Mouse (Mus musculus) sigmoid colon, adult 10 weeks (tissue): ENCODE data around the gene Cenpb. TPM values are rescaled to one million over a fixed set of nuclear protein-coding genes. Genes with fewer than 3 reads are reported as not detected.

Source experiments
- polyA plus RNA-seq: library from polyadenylated mRNA; stranded (reverse); fragments of 350-450 nt; fragmentation: Illumina TruSeq; extraction: RNeasy Lipid Tissue Mini Kit (QIAGEN cat#74804); gene quantifications from one replicate; pipeline ENCODE4 v1.2.3, GENCODE M21; 2014; ENCODE audit warnings: low read depth, low replicate concordance

The Cenpb gene
- 17.7 TPM for polyA plus RNA-seq

GRCm38 (mm10) chr2:131179990-131180587, at the start of gene Cenpb:
Cenpb (minus strand) TSS chr2:131180067.

DNA sequence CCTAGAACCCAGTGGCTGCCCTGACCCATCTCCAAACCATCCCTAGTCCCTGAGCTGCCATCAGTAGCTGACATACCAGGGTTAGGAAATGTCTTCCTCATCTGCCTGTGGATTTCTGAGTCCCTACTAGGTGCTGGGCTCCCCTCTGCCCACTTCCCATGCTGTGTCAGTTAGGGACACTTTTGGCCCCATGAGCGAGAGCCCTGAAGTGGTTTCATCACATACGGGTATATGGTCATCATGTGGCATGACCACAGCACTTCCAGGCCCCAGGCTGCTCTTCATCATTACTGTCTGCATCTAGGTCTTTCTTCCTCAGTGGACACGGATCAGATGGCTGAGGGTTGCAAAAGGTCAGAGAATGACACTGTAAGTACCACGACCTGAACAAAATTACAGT, 26.9 kb upstream of the Cenpb start, which contains the start of gene Ap5s1:
Gene Ap5s1, plus strand, starts transcription at position 301 of the 400 bp plus-strand sequence.

GRCm38 (mm10) chr2:131186771-131187601, 7.1 kb upstream of the Cenpb start, which contains the start of the genes Cdc25b and Spef1:
Cdc25b (plus strand) TSS chr2:131186949.
Spef1 (minus strand) TSS chr2:131187282.

GRCm38 (mm10) chr2:131159938-131160581, 19.8 kb downstream of the Cenpb start, which contains the start of gene 1700037H04Rik:
1700037H04Rik (minus strand) TSS chr2:131160081.

DNA sequence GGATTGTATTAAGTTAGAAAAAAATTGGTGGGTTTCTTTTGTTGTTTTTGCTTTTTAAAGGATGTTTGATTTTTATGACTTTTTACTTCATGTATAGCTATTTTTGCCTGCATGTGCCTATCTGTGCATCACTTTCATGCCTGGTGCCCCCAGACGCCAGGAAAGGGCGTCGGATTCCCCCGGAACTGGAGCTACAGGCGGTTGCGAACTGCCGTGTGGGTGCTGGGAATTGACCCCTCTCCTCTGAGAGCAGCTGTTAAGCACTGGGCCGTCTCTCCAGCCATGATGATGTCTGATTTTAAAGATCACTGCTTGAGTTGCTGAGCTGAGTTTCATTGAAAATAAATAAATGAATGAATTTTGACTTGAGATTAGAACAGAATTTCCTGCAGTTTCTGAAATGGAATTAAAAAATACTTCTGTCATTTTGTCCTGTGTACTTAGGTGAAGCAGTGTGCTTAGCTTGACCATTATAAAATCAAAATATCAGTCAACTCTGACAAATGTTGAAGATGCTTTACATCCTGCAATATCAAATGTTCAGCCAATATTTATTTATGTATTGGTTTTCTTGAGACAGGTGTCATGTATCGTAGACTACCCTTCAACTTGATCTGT, 46.8 kb downstream of the Cenpb start, which contains the start of gene Gm11037:
Gene Gm11037, plus strand, starts transcription at position 568 of the 618 bp plus-strand sequence.

DNA sequence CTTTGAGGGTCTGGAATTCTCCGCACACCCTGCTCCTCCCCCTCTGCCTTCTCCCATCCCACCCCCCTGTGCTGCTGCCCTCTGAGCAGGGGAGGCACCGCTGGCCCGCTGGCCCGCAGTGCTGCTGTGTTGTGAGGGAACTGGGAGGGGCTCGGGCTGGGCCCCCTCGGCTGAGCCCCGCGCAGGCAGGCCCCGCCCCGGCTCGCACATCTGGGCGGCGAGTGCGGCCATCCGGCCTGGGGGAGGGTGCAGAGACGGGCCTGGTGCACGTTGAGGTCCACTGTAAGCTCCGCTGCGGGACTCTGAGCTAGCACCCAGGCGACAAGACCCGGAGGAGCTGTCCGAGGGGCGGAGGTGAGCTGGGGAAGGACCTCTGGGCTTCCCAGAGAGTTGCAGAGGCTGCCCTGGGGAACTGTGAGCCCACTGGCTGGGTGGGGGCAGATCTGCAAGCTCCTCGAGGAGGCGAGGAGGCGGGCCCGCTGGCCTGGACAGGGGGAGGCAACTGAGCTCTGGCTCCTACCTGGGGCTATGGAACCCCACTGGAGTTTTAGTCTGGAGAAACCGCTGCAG, 52.6 kb downstream of the Cenpb start, which contains the start of gene Hspa12b:
Gene Hspa12b, plus strand, starts transcription at position 120 of the 570 bp plus-strand sequence.

Other genes with a start within 250 kb of the Cenpb start
- 0.47 TPM for gene Gfra4, start 137.0 kb downstream of the Cenpb start, polyA plus RNA-seq
- 7.7 TPM for gene Adam33, start 116.3 kb downstream of the Cenpb start, polyA plus RNA-seq
- 0.47 TPM for gene Siglec1, start 93.3 kb downstream of the Cenpb start, polyA plus RNA-seq
- 0.16 TPM for gene Hspa12b, start 52.8 kb downstream of the Cenpb start, polyA plus RNA-seq
- gene Gm11037, start 46.6 kb downstream of the Cenpb start, polyA plus RNA-seq: not detected
- gene 1700037H04Rik, start 20.0 kb downstream of the Cenpb start, polyA plus RNA-seq: 1.3 TPM
- 5.1 TPM for gene Cdc25b, start 6.9 kb upstream of the Cenpb start, polyA plus RNA-seq
- gene Spef1, start 7.2 kb upstream of the Cenpb start, polyA plus RNA-seq: 3.2 TPM
- gene Ap5s1, start 27.0 kb upstream of the Cenpb start, polyA plus RNA-seq: 3.0 TPM
- 6.7 TPM for gene Mavs, start 54.0 kb upstream of the Cenpb start, polyA plus RNA-seq
- gene Pank2, start 82.4 kb upstream of the Cenpb start, polyA plus RNA-seq: 60.7 TPM
- 11.5 TPM for gene Rnf24, start 172.8 kb upstream of the Cenpb start, polyA plus RNA-seq